Mouse (Mus musculus) megakaryocyte, embryonic 14.5 days (primary cell): ENCODE measurements around the gene Natd1.

ENCODE experiments used
- FLI1 ChIP-seq: IDR thresholded peaks from 2 replicates; pipeline ENCODE4 v1.6.1; 2012; ENCODE audit warnings: low read length, inconsistent platforms, mixed read lengths
- GATA1 ChIP-seq: IDR thresholded peaks from 3 replicates; pipeline ENCODE4 v1.6.1; 2012; ENCODE audit warnings: mixed read lengths, low read length, inconsistent platforms, borderline replicate concordance

DNA sequence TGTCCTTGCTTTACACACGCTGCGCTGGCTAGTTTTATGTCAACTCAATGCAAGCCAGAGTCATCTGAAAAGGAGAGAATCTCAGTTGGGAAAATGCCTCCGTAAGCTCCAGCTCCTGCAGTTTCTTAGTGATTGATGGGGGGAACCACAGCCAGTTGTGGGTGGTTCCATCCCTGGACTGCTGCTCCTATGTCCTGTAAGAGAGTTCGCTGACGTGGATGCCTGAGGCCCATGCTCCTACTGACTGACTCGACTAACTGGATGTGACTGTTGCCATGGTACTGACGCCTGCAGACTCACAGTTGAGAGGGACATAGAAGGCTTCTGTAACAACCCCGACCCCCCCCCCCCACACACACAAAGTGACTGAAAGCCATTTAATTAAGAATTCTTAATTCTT is 46.6 kb downstream of the Natd1 start:
- TF ChIP-seq GATA1 (no peak), FLI1 (no peak)
